ENCODE assay signal across 14 mouse cellular contexts in the genomic region with DNA sequence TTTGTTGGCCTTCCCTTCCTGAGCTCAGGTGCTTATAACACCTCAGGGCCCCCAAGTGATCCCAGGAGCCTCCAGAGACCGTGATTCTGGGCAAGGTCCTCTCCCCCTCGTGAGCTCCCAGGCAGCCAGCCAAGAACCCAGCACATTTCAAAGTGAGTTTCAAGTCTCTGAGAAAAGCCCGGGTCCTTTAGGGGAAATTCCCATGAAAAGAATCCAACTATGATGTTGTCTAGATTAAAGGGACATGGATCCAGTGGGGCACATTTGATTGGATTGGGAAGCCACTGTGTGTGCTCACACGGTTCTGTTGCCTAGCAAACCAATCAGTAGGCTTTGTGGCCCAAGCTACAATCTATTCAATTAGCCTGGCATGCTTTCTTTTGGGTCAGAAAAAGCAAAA.
A peak's percentile ranks its signal among the peaks of the same experiment; 100 is the strongest.
DNase-seq lines count a peak whose midpoint lies in the region; ATAC-seq and TF ChIP-seq lines count a peak whose summit lies in the region.
"Had no signal": no experiment of that assay in that cellular context is flagged by ENCODE, and none has a peak within 500 bp of the region (broad histone marks: within the 10 kb centered on the region; RNA-seq: fewer than 3 reads in every experiment).

No protein-coding gene starts in this region.

- H3K4me3 ChIP-seq in forebrain, embryonic 12.5 days (replicated peaks), result no peak overlapping the region
- H3K4me3 ChIP-seq in forebrain, embryonic 11.5 days (ENCODE audit: low read depth, low read length), result no peak overlapping the region
- H3K4me3 ChIP-seq in lung, embryonic 14.5 days (ENCODE audit: low read depth, low read length), result no peak overlapping the region
- no peak overlapping the region for H3K4me3 ChIP-seq in embryonic facial prominence, embryonic 10.5 days
- H3K4me3 ChIP-seq: embryonic facial prominence, embryonic 15.5 days; midbrain, embryonic 15.5 days had no signal

- H3K27me3 ChIP-seq in forebrain, embryonic 12.5 days, result peaks cover 45% of the 10 kb centered on the region
- no peaks in the 10 kb centered on the region for H3K27me3 ChIP-seq in forebrain, embryonic 11.5 days (ENCODE audit: control insufficient read depth, insufficient read depth, low read length)
- no peaks in the 10 kb centered on the region for H3K27me3 ChIP-seq in lung, embryonic 14.5 days (ENCODE audit: insufficient read depth, low read length)
- H3K27me3 ChIP-seq in embryonic facial prominence, embryonic 10.5 days (replicated peaks; ENCODE audit: low read depth, poor library complexity, severe bottlenecking), result peaks cover 89% of the 10 kb centered on the region
- H3K27me3 ChIP-seq: midbrain, embryonic 15.5 days had no signal

- WGBS in forebrain, embryonic 12.5 days, result 24% methylated on average over 4 of the region's 4 CpGs
- 20% methylated on average over 4 of the region's 4 CpGs for WGBS in forebrain, embryonic 11.5 days
- WGBS in lung, embryonic 14.5 days, result 9% methylated on average over 4 of the region's 4 CpGs
- WGBS in embryonic facial prominence, embryonic 10.5 days, result 37% methylated on average over 4 of the region's 4 CpGs

- peak; percentile 58; the same call in 1 of the 2 replicates for ATAC-seq in forebrain, embryonic 12.5 days (ENCODE audit: low FRiP score)
- ATAC-seq in forebrain, embryonic 11.5 days (replicated peaks; ENCODE audit: low FRiP score), result no peak
- no peak for ATAC-seq in lung, embryonic 14.5 days (ENCODE audit: insufficient read depth)
- ATAC-seq in erythroid progenitor cell, adult 5-6 weeks (replicated peaks; ENCODE audit: low FRiP score, poor library complexity, severe bottlenecking), result no peak
- no peak for ATAC-seq in monocyte, adult 5-6 weeks (replicated peaks; ENCODE audit: insufficient number of reproducible peaks, low FRiP score, low TSS enrichment, poor library complexity, severe bottlenecking)
- ATAC-seq: midbrain, embryonic 15.5 days had no signal

- no peak for TF ChIP-seq CTCF in lung, embryonic 14.5 days (IDR thresholded peaks at IDR 0.05; ENCODE audit: low read depth)

- DNase-seq in forebrain, embryonic 11.5 days (ENCODE audit: low spot score), result no peak
- DNase-seq in lung, embryonic 14.5 days, result peak; percentile 86
- no peak for DNase-seq in lung, postnatal 4 days
- no peak for DNase-seq in embryonic facial prominence, embryonic 10.5 days (ENCODE audit: low spot score)
- peak; percentile 61 to 66 for DNase-seq in kidney, postnatal 25 days
- DNase-seq: cerebellum, adult 11 months; gastrocnemius, postnatal 14 days; thymus, postnatal 4 days had no signal

- H3K9me3 ChIP-seq in forebrain, embryonic 12.5 days, result no peaks in the 10 kb centered on the region
- H3K9me3 ChIP-seq in forebrain, embryonic 11.5 days (ENCODE audit: control insufficient read depth, low read length), result no peaks in the 10 kb centered on the region
- no peaks in the 10 kb centered on the region for H3K9me3 ChIP-seq in lung, embryonic 14.5 days (ENCODE audit: low read depth, low read length)
- no peaks in the 10 kb centered on the region for H3K9me3 ChIP-seq in embryonic facial prominence, embryonic 10.5 days
- H3K9me3 ChIP-seq: embryonic facial prominence, embryonic 15.5 days; midbrain, embryonic 15.5 days had no signal

- H3K4me1 ChIP-seq in forebrain, embryonic 12.5 days, result peaks cover 14% of the 10 kb centered on the region
- no peaks in the 10 kb centered on the region; the same call in 1 of the 2 replicates for H3K4me1 ChIP-seq in forebrain, embryonic 11.5 days (replicated peaks; ENCODE audit: control insufficient read depth, insufficient read depth, low read length)
- H3K4me1 ChIP-seq in lung, embryonic 14.5 days (ENCODE audit: insufficient read depth), result peaks cover 11% of the 10 kb centered on the region; the same call in 1 of the 2 replicates
- peaks cover 55% of the 10 kb centered on the region for H3K4me1 ChIP-seq in embryonic facial prominence, embryonic 10.5 days

- H3K36me3 ChIP-seq in forebrain, embryonic 12.5 days (replicated peaks), result no peaks in the 10 kb centered on the region
- H3K36me3 ChIP-seq in forebrain, embryonic 11.5 days (ENCODE audit: control insufficient read depth, insufficient read depth, low read length), result no peaks in the 10 kb centered on the region
- H3K36me3 ChIP-seq in lung, embryonic 14.5 days (ENCODE audit: insufficient read depth), result no peaks in the 10 kb centered on the region
- H3K36me3 ChIP-seq in embryonic facial prominence, embryonic 10.5 days (replicated peaks), result no peaks in the 10 kb centered on the region
- H3K36me3 ChIP-seq: embryonic facial prominence, embryonic 15.5 days; midbrain, embryonic 15.5 days had no signal

- H3K27ac ChIP-seq in forebrain, embryonic 12.5 days, result no peak overlapping the region
- H3K27ac ChIP-seq in forebrain, embryonic 11.5 days (ENCODE audit: low read depth, low read length), result no peak overlapping the region
- H3K27ac ChIP-seq in lung, embryonic 14.5 days (ENCODE audit: low read depth), result no peak overlapping the region
- 0 out of 2 replicates have a peak overlapping the region, but pooled peaks have one; percentile 40 for H3K27ac ChIP-seq in embryonic facial prominence, embryonic 10.5 days (replicated peaks)
- H3K27ac ChIP-seq: embryonic facial prominence, embryonic 15.5 days; liver, embryonic 14.5 days; midbrain, embryonic 15.5 days had no signal

- H3K4me2 ChIP-seq in forebrain, embryonic 12.5 days, result no peak overlapping the region
- H3K4me2 ChIP-seq in forebrain, embryonic 11.5 days (ENCODE audit: low read depth, low read length, severe bottlenecking), result no peak overlapping the region
- H3K4me2 ChIP-seq in lung, embryonic 14.5 days, result no peak overlapping the region
- H3K4me2 ChIP-seq: midbrain, embryonic 15.5 days had no signal

- H3K9ac ChIP-seq in forebrain, embryonic 12.5 days, result no peak overlapping the region
- no peak overlapping the region for H3K9ac ChIP-seq in forebrain, embryonic 11.5 days (ENCODE audit: low read length)
- H3K9ac ChIP-seq in lung, embryonic 14.5 days, result no peak overlapping the region
- H3K9ac ChIP-seq: embryonic facial prominence, embryonic 15.5 days; liver, embryonic 14.5 days; midbrain, embryonic 15.5 days had no signal

Comparison
In these comparisons a context has a peak if more than half of its experiments do, and no peak if none do; other contexts are left out.
1. DNase-seq: peak in lung, embryonic 14.5 days (single experiment) and kidney, postnatal 25 days (2 of 2); none in forebrain, embryonic 11.5 days (single experiment), lung, postnatal 4 days (0 of 2) and embryonic facial prominence, embryonic 10.5 days (single experiment).